Mouse (Mus musculus): ENCODE results near the gene Olfr1337. TPM values are rescaled to one million over a fixed set of nuclear protein-coding genes. Genes with fewer than 3 reads are reported as not detected.
"Not testable (repeated sequence)": the region's sequence is repeated elsewhere in the genome, so short reads cannot be mapped to it uniquely, and the experiment has no call there.

The Olfr1337 gene
- not detected for total RNA-seq (2021)
- long read RNA-seq, experiment 1: 0 reads
- long read RNA-seq, experiment 2: 0 reads

DNA sequence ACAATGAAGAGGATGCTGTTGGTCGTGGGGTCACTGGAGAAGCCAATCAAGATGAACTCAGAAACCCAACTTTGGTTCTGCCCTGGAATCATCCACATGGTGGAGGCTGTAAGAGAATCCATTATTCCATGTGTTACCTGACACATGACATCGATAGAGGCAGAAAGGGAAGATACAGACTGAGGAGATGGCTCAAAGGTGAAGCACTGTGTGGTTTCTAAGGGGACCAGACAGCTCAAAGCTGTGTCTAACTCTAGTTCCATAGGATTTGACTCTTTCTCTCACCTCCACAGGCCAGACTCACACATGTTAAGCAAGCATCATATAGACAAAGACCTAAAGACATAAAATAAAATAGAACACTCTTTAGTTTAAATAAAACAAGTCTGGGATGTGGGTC lies at the start of gene Olfr1337:
Gene Olfr1337, minus strand, starts transcription at position 101 of the 400 bp plus-strand sequence.
- intact Hi-C loops (cut with DNase I): no loop called here
- no peak for DNase-seq
- H3K27ac ChIP-seq: no peak within 1 kb of the TSS
- no peak for TF ChIP-seq CTCF (IDR thresholded peaks at IDR 0.05)
- no peak within 1 kb of the TSS for H3K4me3 ChIP-seq

DNA sequence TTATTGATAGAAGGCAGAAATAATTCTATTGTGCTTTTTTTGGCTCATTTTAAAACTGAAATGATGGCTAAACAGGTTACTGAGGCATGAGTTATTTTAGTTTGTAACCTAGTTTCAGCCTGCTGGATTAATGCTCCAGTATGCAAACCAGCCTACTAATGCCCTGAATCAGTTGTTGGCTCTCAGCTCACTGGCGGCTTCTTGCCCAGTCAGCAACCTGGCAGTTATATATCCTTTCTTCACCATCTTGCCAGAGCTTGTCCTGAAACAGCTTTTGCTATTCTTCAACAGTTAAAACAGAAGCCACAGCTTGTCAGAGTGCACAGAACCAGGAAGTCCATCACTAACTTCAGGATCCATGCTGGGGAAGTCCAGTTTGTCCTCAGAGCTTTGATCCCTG lies 36.5 kb upstream of the Olfr1337 start:
- TF ChIP-seq CTCF (IDR thresholded peaks at IDR 0.05): no peak
- DNase-seq: no peak
- Histone ChIP-seq H3K4me3 (no peak overlapping the region), H3K27ac (no peak overlapping the region)
- intact Hi-C loops (cut with DNase I): no loop called here

DNA sequence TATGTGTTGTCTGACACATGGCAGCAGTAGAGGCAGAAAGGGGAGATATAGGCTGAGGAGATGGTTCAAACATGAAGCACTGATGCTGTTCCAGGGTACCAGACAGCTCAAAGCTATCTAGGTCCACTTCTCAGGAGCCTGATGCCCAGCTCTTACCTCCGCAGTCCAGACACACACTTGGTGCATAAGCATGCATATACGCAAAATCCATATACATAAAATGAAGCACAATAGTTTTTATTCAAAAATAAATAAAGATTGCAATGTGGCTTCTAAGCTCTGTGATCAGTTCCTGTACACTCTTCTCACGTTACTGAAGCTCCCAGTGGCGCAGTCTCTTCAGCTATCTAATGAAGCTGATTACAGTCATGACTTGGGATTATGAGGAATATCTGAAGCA lies 27.5 kb upstream of the Olfr1337 start, which contains the start of gene Olfr1335:
Gene Olfr1335, minus strand, starts transcription at position 101 of the 400 bp plus-strand sequence.
- intact Hi-C loops (cut with DNase I): no loop called here
- no peak for TF ChIP-seq CTCF (IDR thresholded peaks at IDR 0.05)
- Histone ChIP-seq H3K4me3 (no peak within 1 kb of the TSS), H3K27ac (no peak within 1 kb of the TSS)
- no peak for DNase-seq

DNA sequence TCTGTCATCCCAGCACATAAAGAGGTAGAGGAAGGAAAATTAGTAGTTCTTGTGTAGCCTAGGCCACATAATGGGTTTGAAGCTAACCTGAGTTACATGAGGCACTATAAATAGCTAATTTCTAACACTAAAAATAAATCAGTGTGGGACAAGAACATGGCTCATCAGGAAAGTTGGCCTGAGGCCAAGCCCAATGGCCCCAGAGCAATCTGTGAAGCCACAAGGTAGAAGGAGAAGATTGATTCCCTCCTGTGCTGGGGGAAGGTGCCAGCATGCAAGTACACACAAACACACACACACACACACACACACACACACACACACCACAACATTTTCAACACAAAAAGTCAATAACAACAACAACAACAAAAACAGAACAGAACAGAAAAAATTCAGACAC lies 10.4 kb upstream of the Olfr1337 start:
- H3K27ac ChIP-seq; DNase-seq; intact Hi-C loops (cut with DNase I); H3K4me3 ChIP-seq: not testable (repeated sequence)

DNA sequence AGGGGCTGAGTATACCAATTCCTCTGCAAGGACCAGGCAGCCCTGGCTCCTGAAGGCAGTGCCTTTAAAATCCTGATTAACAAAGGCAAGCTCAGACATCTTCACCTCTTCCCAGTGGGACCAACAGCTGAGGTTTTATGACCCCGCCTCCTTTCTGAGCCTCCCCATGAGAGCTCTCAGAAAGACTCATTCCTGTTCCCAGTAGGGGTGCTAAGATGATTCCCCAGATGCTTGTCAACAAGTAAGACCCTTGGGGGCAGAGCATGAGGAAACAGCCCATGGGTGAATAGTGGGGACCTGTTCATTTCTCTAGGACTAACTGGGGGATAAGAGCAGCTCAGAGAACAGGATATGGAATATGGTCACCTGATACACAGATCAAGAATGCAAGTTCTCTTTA lies 23.7 kb downstream of the Olfr1337 start, which contains the start of gene Olfr1338:
Gene Olfr1338, minus strand, starts transcription at position 101 of the 400 bp plus-strand sequence.
- Histone ChIP-seq H3K27ac (no peak within 1 kb of the TSS), H3K4me3 (no peak within 1 kb of the TSS)
- intact Hi-C loops (cut with DNase I): no loop called here
- TF ChIP-seq CTCF (IDR thresholded peaks at IDR 0.05): no peak
- no peak for DNase-seq

DNA sequence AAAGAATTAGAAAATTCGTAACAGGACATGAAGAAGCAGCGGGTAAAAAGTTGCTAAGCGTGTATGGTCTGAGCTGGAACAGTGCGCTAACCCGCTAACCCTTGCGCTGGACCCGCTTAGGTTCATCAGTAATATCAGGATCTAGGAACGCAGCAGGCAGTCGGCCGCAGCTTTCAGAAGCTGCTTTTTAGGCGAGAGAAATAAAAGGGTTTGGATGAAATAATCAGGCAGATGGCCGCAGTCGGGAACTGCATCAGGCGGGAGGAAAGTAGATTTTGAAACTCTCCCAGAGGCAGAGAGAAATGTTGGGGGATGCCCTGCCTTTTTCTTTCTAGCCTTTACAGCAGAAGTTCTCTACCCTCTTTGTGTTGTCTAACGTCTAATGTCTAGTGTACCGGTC lies 40.5 kb downstream of the Olfr1337 start:
- TF ChIP-seq CTCF (IDR thresholded peaks at IDR 0.05): no peak
- Histone ChIP-seq H3K4me3 (no peak overlapping the region), H3K27ac (no peak overlapping the region)
- intact Hi-C loops (cut with DNase I): no loop called here
- DNase-seq: no peak

DNA sequence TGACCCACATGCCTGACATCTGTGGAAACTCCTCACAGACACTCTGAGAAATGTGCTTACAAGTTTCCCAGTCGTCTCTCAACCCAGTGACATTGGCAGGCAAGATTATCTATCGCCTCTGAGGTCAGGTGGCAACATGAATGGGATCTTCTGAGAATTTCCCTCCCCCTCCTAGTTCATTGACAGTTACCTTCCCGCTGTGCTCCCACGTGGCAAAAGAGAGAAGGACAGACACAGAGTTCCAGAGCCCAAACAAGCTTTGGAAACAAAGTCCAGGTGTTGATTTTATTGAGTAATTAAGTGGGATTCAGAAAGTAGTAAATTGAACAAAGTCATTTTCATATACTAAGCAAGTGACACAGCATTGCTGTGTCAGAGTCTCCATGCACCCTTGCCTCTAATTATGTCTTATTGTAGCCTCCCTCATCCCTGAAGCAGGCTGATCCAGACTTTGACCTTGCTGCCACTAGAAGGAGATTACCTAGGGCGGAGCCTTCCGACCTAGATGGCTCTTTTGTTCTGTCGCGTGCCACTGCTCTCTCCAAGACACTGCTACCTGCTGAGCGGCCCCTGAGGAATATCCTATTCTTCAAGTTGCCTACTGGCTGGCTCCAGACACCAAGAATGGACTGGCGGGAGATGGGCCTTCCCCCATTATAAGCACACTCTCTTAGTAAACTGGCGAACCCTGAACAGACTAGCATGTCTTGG lies 41.2 kb downstream of the Olfr1337 start:
- H3K4me3 ChIP-seq: no peak overlapping the region
- DNase-seq: no peak
- H3K27ac ChIP-seq: no peak overlapping the region
- TF ChIP-seq CTCF (IDR thresholded peaks at IDR 0.05): no peak
- intact Hi-C loops (cut with DNase I): no loop called here

DNA sequence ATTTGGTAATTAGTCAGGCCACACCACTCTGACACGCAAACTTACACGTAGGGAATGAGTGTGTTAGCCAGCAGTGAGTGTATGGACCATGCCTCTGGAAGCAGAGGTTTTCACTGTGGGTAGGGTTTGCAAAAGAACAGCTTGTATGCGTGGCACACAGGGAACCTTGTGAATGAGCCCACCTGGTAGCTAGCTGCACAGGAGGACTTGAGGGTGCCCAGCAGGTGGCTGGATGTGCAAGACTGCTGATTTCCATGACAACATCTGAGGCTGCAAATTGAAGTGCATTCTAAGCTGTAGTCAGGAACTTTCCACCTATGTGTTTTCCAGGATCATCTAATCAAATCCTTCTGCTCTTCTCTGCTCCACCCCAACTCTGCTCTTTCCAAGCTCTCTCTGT lies 42.8 kb downstream of the Olfr1337 start:
- DNase-seq: no peak
- Histone ChIP-seq H3K27ac (no peak overlapping the region), H3K4me3 (no peak overlapping the region)
- TF ChIP-seq CTCF (IDR thresholded peaks at IDR 0.05): no peak
- intact Hi-C loops (cut with DNase I): no loop called here

DNA sequence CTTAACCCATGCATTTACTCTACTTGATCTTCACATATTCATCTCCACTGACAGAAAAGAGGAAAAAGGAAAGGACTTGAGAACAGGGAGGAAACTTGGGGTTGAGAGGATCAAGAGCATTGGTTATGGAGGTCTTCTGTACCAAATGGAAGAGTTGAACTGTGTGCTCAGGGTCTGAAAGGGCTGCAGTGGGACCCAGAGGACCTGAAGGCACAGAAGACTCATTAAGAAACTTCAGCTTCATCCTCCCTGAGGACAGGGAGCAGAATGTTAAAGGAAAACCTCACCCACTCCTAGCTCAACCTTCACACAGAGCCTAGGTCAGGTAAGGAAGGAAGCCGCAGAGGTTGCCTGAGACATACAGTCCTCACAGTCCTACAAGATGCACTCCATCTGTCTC lies 50.5 kb downstream of the Olfr1337 start, which contains the start of gene Olfr1339:
Gene Olfr1339, plus strand, starts transcription at position 301 of the 400 bp plus-strand sequence.
- no peak for TF ChIP-seq CTCF (IDR thresholded peaks at IDR 0.05)
- DNase-seq: no peak
- intact Hi-C loops (cut with DNase I): no loop called here
- H3K4me3 ChIP-seq: no peak within 1 kb of the TSS
- no peak within 1 kb of the TSS for H3K27ac ChIP-seq

Other genes with a start within 250 kb of the Olfr1337 start
- not detected for gene Tmem125, start 238.5 kb downstream of the Olfr1337 start, total RNA-seq (2021)
- not detected for gene Cfap57, start 161.8 kb downstream of the Olfr1337 start, total RNA-seq (2021)
- gene Ebna1bp2, start 161.8 kb downstream of the Olfr1337 start, total RNA-seq (2021): 10 to 100 TPM; 24.9 to 26.7 TPM
- not detected for gene Olfr62, start 123.6 kb downstream of the Olfr1337 start, total RNA-seq (2021)
- not detected for gene Olfr1342, start 89.8 kb downstream of the Olfr1337 start, total RNA-seq (2021)
- not detected for gene Olfr1341, start 79.1 kb downstream of the Olfr1337 start, total RNA-seq (2021)
- not detected for gene Olfr1340, start 62.4 kb downstream of the Olfr1337 start, total RNA-seq (2021)
- not detected for gene Olfr1339, start 50.4 kb downstream of the Olfr1337 start, total RNA-seq (2021)
- gene Olfr1338, start 23.8 kb downstream of the Olfr1337 start, total RNA-seq (2021): not detected
- not detected for gene Olfr1335, start 27.4 kb upstream of the Olfr1337 start, total RNA-seq (2021)
- gene Olfr1333, start 53.7 kb upstream of the Olfr1337 start, total RNA-seq (2021): not detected
- gene Olfr1331, start 82.1 kb upstream of the Olfr1337 start, total RNA-seq (2021): not detected
- not detected for gene Olfr1330, start 106.0 kb upstream of the Olfr1337 start, total RNA-seq (2021)
- not detected for gene Olfr1329, start 134.9 kb upstream of the Olfr1337 start, total RNA-seq (2021)
- gene Olfr1328, start 156.0 kb upstream of the Olfr1337 start, total RNA-seq (2021): not detected
- under 1 TPM; 0.28 to 0.64 TPM for gene Lao1, start 179.0 kb upstream of the Olfr1337 start, total RNA-seq (2021)